Mouse (Mus musculus) right cerebral cortex, postnatal 10 days (tissue): ENCODE data around the gene Tiam2.

Experiments
- DNase-seq, 2 experiments: peaks; one replicate each; pipeline ENCODE4 v3.0.0; 2021; ENCODE audit warnings: low spot score in 2 of 2

Gene Tiam2

GRCm38 (mm10) chr17:3452571-3453311 lies 126.4 kb downstream of the Tiam2 start:
- DNase-seq = no peak

GRCm38 (mm10) chr17:3453946-3454345 lies 127.6 kb downstream of the Tiam2 start:
- DNase-seq = no peak

GRCm38 (mm10) chr17:3454850-3455249 lies 128.5 kb downstream of the Tiam2 start:
- DNase-seq = no peak

- no peak for DNase-seq
Observed at GRCm38 (mm10) chr17:3457914-3458681, 131.7 kb downstream of the Tiam2 start.

- DNase-seq = no peak
Observed at GRCm38 (mm10) chr17:3465861-3466260, 139.5 kb downstream of the Tiam2 start.

GRCm38 (mm10) chr17:3466681-3467080 lies 140.3 kb downstream of the Tiam2 start:
- DNase-seq = no peak

GRCm38 (mm10) chr17:3467636-3468324 lies 141.4 kb downstream of the Tiam2 start:
- DNase-seq = no peak

GRCm38 (mm10) chr17:3472018-3472417 lies 145.6 kb downstream of the Tiam2 start:
- DNase-seq = peak; percentile 46 to 75

GRCm38 (mm10) chr17:3476546-3476945 lies 150.2 kb downstream of the Tiam2 start:
- no peak for DNase-seq

- peak; percentile 62 to 69 for DNase-seq
Observed at GRCm38 (mm10) chr17:3481576-3482575, 155.5 kb downstream of the Tiam2 start.

GRCm38 (mm10) chr17:3483091-3483490 lies 156.7 kb downstream of the Tiam2 start:
- no peak for DNase-seq

- no peak for DNase-seq
Observed at GRCm38 (mm10) chr17:3485851-3486250, 159.5 kb downstream of the Tiam2 start.

GRCm38 (mm10) chr17:3487211-3487610 lies 160.8 kb downstream of the Tiam2 start:
- DNase-seq = no peak

- DNase-seq = no peak
Observed at GRCm38 (mm10) chr17:3487721-3488601, 161.6 kb downstream of the Tiam2 start.

GRCm38 (mm10) chr17:3490216-3490895 lies 164.0 kb downstream of the Tiam2 start:
- DNase-seq = no peak

GRCm38 (mm10) chr17:3491065-3491464 lies 164.7 kb downstream of the Tiam2 start:
- DNase-seq = no peak

- DNase-seq = no peak
Observed at GRCm38 (mm10) chr17:3491667-3492066, 165.3 kb downstream of the Tiam2 start.

- DNase-seq = peak; percentile 77 to 87
Observed at GRCm38 (mm10) chr17:3495576-3495975, 169.2 kb downstream of the Tiam2 start.

GRCm38 (mm10) chr17:3496080-3496479 lies 169.7 kb downstream of the Tiam2 start:
- DNase-seq = no peak

- peak; percentile 67 to 71 for DNase-seq
Observed at GRCm38 (mm10) chr17:3498086-3498485, 171.7 kb downstream of the Tiam2 start.
